Mouse (Mus musculus) liver, adult 2 months (tissue): ENCODE measurements at regions not wholly inside any gene's neighbourhood (a gene's known extent, or its start where the extent isn't known, plus 50 kb on each side); places are given as distances from the start of the nearest gene placed in this dataset.

Experiments used
- CTCF ChIP-seq: fragments of 200-500 bp; IDR thresholded peaks from 2 replicates; pipeline ENCODE4 v1.5.1; 2011; ENCODE audit warnings: low read depth, low read length, control low read depth
- POLR2A ChIP-seq: fragments of 200-500 bp; IDR thresholded peaks from 2 replicates; pipeline ENCODE4 v1.6.1; 2011; ENCODE audit warnings: low read length, control low read depth; ENCODE audit not compliant: insufficient read depth; ENCODE audit errors: extremely low read depth

GRCm38 (mm10) chr9:113514846-113515702 lies 193.0 kb downstream of the Pdcd6ip start:
- TF ChIP-seq CTCF (no peak), POLR2A (no peak)
